Mouse (Mus musculus) urinary bladder, postnatal 25 days (tissue): ENCODE measurements around the gene Zdhhc16.

Experiments
- DNase-seq: peaks from one replicate; pipeline ENCODE4 v3.0.0; 2022; ENCODE audit warnings: low spot score

Zdhhc16 gene

DNA sequence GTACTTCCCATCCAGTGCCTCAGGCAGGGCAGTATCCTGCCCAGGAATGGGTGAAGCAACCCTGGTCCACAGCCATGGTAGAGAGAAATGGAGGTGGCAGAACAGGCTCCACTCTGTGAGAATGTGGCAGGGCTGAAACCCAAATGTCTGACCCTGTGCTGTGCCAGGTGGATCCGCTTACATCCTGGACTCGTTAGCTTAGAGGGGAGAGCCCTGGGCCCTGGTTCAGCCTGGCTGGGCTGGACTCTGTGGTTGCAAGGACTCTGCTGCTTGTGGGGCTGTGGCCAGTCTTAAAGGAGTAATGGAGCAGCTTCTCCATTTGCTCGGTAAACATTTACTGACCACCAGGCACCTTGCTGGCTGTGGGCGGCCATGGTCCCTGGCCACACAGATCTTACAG lies 53.9 kb downstream of the Zdhhc16 start:
- DNase-seq: no peak

DNA sequence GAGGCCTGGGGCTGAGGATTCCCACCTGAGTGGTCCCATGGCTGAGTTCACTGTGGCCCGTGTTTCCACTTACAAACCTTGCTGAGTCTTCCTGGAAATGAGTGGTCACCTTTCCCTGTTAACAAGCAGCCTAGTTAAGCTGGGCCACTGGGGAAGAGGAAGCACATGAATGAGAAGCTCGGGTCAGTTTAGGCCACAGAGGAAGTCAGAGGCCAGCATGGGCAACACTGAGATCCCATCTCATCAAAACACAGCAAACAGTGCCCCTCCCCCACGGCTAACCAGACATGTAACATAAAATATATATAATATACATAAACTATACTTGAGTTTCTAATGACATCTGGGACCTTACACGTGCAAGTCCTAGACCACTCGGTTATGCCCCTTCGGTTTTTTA lies 56.5 kb downstream of the Zdhhc16 start:
- DNase-seq: no peak

DNA sequence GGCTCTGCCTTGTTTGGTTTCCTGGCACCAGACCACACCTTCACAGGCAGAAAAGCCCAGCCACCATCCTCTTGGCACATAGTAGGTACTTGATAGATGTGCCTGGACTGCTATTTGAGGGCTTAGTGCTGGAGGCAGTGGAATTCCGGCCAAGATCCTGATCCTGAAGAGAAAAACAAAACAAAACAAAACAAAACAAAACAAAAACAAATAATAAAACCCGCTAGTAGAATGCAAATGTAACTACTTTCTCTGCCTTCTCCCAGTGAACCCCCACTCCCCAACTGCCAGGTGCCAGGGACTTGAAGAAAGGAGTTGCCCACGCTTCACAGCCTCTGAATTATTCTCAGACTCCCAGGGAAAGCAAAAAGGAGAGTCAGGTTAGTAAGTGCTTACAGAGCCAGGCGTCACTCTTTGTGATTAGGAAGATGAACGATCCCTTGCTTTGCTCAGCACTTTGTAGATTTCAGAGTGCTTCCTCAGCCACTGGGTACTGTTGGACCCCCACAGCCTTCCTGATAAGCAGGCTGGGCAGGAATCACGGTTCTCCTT lies 58.7 kb downstream of the Zdhhc16 start:
- no peak for DNase-seq

DNA sequence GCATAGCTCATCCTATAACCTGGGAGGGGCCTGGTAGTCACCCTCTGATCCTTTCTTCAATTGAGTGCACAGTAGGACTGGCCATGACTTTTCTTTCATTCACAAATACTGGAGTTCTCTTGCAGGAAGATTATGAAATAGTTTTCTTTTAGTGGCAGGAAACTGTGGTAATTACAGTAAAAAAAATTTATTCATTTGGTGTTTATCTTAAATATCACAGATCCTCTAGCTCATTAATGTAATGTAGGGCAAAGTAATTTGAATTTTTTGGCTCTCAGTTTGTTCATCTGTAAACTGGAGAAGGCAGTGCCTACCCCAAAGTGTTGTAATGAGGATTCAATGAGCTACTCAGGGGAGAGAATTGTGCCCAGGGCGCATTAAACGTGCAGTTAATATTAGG lies 59.7 kb downstream of the Zdhhc16 start:
- DNase-seq: no peak

DNA sequence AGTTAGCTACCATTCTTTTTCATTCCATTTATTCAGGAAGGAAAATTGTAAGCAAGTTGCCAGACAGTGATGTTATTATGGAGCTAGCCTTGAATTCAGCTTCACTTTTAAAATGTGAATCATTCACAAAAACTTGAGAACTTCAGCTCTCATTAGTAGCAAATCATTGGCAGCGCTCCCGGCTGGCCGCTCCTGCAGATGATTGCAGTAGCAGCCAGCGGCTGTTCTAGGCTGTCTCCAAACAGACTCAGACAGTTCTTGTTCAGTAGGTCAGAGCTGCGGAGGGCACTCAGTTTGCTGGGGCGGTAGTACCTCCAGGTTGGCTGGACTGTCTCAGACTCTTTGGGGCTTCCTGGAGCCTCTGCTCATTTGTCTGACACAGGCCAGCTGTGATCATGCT lies 60.2 kb downstream of the Zdhhc16 start:
- peak; percentile 73 for DNase-seq
